Mouse (Mus musculus): ENCODE measurements at regions not wholly inside any gene's neighbourhood (a gene's known extent, or its start where the extent isn't known, plus 50 kb on each side); places are given as distances from the start of the nearest gene placed in this dataset.
"Not testable (repeated sequence)": the region's sequence is repeated elsewhere in the genome, so short reads cannot be mapped to it uniquely, and the experiment has no call there.

- DNase-seq (ENCODE audit: low read depth, low spot score), result no peak
These were observed 580.7 kb upstream of the Klhl29 start for GRCm38 (mm10) chr12:5956141-5956540.

GRCm38 (mm10) chr12:5955564-5955963, 580.1 kb upstream of the Klhl29 start:
- DNase-seq (ENCODE audit: low read depth, low spot score), result no peak

DNA sequence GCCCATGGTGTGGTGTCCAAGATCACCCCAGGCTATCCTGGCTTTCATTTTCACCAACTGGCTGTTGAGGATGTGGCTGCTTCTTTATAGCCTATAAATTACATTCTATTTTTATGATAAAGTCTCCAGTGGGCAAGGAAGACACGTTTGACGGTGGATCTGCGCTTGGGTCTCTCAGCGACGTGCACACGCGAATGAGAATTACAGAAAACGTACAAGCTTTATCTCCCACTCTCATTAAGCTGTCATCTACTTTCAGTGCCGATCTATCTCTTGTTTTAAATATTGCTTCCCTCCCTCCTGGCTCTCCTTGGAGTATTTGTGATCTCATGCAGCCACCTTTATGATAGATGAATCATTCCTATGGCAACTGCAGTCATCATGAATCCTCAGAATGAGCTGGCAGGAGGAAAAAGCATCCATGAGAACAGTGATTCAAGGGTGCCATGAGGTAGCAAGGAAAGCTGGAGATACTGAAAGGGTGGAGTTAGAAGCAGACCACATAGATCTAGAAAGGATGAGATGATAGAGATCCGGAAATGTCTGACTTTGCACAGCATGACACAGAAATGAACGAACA, 568.0 kb upstream of the Klhl29 start:
- DNase-seq (ENCODE audit: low read depth, low spot score), result no peak

- DNase-seq (ENCODE audit: low read depth, low spot score), result no peak
These were observed 545.8 kb upstream of the Klhl29 start for GRCm38 (mm10) chr12:5921262-5921661.

DNA sequence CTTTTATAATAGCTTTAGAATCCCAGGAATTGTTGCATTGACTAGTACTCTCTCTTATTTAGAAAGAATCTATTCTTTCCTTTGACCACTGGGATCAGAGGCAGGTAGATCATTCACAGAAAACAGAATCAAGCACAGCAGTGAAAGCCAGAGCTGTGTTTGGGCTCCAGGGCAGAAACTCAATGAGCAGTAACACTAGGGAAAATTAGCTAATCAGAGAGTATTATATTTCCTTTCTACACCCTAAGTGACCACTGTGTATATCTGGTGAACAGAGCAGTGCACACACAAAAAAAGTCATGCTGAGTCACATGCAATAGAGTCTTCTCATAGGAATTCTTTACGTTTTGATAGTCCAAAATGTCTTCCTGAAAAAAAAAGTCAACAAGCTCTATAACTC, 542.5 kb upstream of the Klhl29 start:
- no peak for DNase-seq (ENCODE audit: low read depth, low spot score)

DNA sequence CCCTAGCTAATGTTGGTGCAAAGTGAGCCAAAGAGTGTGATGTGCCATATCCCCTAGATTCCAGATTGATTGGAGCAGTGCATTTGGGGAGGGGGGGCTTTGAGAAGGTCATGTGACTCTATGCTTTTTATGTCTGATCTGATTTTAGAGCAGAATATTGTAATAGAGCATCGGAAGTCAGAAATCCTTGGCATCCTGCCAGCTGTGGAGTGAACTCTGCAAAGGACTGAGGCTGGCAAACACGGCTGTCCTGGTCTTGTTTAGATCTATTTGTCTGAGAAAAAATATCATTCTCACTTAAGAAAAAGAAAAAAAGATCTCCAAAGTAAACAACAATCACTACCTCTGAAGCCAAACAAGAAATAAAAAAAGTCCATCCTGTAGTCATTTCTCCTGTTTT, 530.8 kb upstream of the Klhl29 start:
- no peak for DNase-seq (ENCODE audit: low read depth, low spot score)

GRCm38 (mm10) chr12:5891786-5892185, 516.3 kb upstream of the Klhl29 start:
- not testable (repeated sequence) for DNase-seq (ENCODE audit: low read depth, low spot score)

GRCm38 (mm10) chr12:5866701-5867100, 491.2 kb upstream of the Klhl29 start:
- no peak for DNase-seq (ENCODE audit: low read depth, low spot score)

- DNase-seq (ENCODE audit: low read depth, low spot score), result peak; percentile 32
These were observed 484.3 kb upstream of the Klhl29 start for GRCm38 (mm10) chr12:5859795-5860194.

GRCm38 (mm10) chr12:5856421-5856820, 480.9 kb upstream of the Klhl29 start:
- DNase-seq (ENCODE audit: low read depth, low spot score), result no peak

GRCm38 (mm10) chr12:5810427-5810826, 434.9 kb upstream of the Klhl29 start:
- peak; percentile 64 for DNase-seq (ENCODE audit: low read depth, low spot score)

GRCm38 (mm10) chr12:5810009-5810408, 434.5 kb upstream of the Klhl29 start:
- DNase-seq (ENCODE audit: low read depth, low spot score), result no peak

- no peak for DNase-seq (ENCODE audit: low read depth, low spot score)
These were observed 432.8 kb upstream of the Klhl29 start for GRCm38 (mm10) chr12:5807996-5808886.

DNA sequence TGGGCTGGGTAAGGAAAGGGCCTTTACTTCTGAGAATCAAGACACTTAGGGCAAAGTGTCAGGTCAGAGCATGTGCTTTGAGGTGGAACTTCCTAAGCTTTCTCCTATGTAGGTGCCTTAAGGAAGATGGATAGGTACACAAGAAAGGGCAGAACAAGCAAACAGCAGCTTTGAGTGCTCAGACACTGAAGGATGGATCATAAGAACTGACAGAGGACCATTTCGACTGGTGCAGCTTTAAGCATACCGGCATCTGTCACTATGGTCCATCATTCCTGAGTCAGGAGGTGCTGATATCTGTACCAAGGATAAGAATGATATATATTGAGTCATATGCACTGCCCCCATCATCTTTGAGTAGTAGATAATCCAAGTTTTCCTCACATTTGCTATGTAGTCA, 430.2 kb upstream of the Klhl29 start:
- no peak for DNase-seq (ENCODE audit: low read depth, low spot score)

DNA sequence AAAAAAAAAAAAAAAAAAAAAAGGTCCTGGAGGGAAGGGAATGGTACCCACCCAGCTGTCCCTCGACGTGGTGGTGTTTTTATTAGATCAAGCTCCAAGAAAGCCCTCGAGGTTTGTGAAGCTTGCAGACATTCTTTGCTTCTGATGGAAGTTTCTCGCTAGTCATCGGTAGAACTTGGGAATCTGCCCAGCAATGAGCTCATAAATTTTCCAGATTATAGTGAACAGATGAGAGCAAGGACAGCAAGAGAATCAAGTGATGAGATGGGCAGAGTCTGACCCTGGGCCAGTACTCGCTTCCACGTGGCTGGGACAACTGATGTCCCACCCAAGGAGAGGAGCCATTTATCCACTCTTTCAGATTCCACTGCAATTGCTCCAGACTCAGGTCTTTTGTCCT, 417.6 kb upstream of the Klhl29 start:
- peak; percentile 87 for DNase-seq (ENCODE audit: low read depth, low spot score)

DNA sequence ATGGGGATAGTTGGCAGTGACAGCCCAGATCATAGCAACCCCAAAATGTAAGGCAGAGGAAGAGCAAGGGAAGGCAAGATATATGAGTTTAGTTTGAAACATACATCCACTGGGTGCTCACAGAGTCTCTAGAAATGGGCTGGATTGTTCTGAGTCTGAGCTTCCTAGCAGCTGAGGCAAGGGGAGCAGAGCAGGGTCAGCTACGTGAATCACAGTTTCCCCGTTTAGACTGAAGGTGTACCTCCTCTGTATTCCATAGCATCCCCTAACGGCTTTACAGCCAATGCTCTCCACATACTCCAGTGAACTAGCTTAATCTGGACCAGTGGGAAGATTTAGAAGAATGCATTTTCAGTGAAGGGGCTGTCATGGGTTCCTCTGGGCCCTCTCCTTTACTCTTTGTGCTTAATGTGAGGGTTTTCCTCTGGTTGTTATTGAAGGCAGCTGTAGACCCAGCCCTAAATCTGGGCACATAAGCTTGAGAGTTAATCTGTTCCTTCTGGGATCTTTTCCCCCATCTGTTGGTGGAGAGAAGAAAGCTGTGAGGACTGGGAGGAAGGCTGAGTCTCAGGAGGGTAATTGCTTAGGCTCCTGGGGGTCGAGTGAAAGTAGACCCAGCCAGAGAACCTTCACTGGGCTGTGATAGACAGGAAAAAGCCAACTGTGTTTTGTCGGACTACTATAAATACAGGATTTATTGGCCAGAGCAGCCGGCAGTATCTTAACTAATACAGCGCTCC, 411.8 kb upstream of the Klhl29 start:
- DNase-seq (ENCODE audit: low read depth, low spot score), result no peak

DNA sequence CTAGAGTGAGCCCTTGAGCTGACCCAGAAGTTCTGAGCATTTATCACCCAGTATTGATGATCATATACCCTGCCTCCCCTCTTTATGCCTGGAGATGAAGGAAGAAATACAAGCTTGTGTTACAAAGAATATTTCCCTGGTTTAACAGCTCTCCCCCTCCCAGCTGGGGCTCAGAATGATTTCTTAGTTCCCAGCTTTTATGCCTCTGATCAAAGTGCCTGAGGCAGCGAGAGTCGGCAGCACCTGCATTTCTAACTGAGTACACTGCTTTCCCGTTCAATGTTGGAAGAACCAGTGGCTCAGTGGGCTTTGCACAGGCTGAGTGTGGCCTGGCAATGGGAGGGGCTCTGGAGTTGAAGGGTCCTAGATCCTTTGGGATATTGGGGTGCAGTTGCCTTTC, 405.8 kb upstream of the Klhl29 start:
- DNase-seq (ENCODE audit: low read depth, low spot score), result no peak

DNA sequence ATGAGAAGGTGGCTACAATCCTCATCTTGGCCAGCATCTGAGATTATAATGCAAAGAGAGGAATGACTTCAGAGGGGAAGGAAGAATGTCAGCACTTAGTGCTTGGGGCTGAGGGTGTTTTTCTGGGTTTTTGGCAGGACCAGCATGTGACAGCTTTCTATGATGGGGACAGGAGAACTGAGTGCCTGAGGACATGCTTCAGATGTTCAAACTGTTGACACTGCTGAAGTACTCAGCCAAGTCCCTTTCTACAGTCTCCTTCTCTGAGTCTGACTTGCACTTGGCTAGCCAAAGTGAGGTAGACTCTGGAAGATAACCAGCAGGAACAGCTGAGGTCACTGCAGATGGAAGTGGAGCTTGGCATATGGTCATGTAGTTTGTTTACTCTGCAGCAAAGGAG, 402.1 kb upstream of the Klhl29 start:
- peak; percentile 71 for DNase-seq (ENCODE audit: low read depth, low spot score)

GRCm38 (mm10) chr12:5771399-5771978, 396.0 kb upstream of the Klhl29 start:
- DNase-seq (ENCODE audit: low read depth, low spot score), result no peak

GRCm38 (mm10) chr12:5770531-5770930, 395.0 kb upstream of the Klhl29 start:
- DNase-seq (ENCODE audit: low read depth, low spot score), result no peak

- no peak for DNase-seq (ENCODE audit: low read depth, low spot score)
These were observed 389.1 kb upstream of the Klhl29 start for GRCm38 (mm10) chr12:5764445-5765170.
